ENCODE assay signal across 33 mouse cellular contexts in genomic region chr2:52560266-52560665, GRCm38 (mm10).
"Had no signal": no experiment of that assay in that cellular context is flagged by ENCODE, and none has a peak within 500 bp of the region (broad histone marks: within the 10 kb centered on the region; RNA-seq: fewer than 3 reads in every experiment).

No protein-coding gene starts in this region.

- H3K4me1 ChIP-seq: intestine, embryonic 15.5 days had no signal

- H3K27ac ChIP-seq: heart, embryonic 13.5 days; heart, embryonic 15.5 days; hindbrain, embryonic 10.5 days; hindbrain, embryonic 12.5 days; hindbrain, embryonic 13.5 days; hindbrain, embryonic 14.5 days; hindbrain, embryonic 15.5 days; hindbrain, postnatal 0 days; intestine, embryonic 15.5 days; kidney, embryonic 15.5 days; kidney, postnatal 0 days; layer of hippocampus, adult 2 months; left cerebral cortex, adult 2 months had no signal

- DNase-seq: heart, postnatal 10 days; heart, postnatal 36 days; heart, postnatal 4 days; kidney, adult 11 months; kidney, adult 18-20 months; kidney, adult 2 months; kidney, adult 8-10 months; kidney, adult 9 months; kidney, postnatal 10 days; kidney, postnatal 14 days; kidney, postnatal 25 days; kidney, postnatal 36 days; kidney, postnatal 4 days; layer of hippocampus, adult 9-11 months; layer of hippocampus, postnatal 36 days had no signal

- ATAC-seq: hindbrain, embryonic 16.5 days; hindbrain, postnatal 0 days; inflammation-experienced regulatory T-cells, adult 6 months; intestine, embryonic 15.5 days; intestine, embryonic 16.5 days; intestine, postnatal 0 days had no signal

- H3K27me3 ChIP-seq: heart, embryonic 13.5 days; heart, embryonic 15.5 days; hindbrain, embryonic 12.5 days; hindbrain, embryonic 13.5 days; hindbrain, embryonic 15.5 days; intestine, embryonic 15.5 days; kidney, embryonic 15.5 days had no signal

- H3K36me3 ChIP-seq: heart, embryonic 13.5 days; heart, embryonic 15.5 days; hindbrain, embryonic 10.5 days; hindbrain, embryonic 12.5 days; hindbrain, embryonic 13.5 days; hindbrain, embryonic 15.5 days; intestine, embryonic 15.5 days; kidney, embryonic 15.5 days had no signal

- H3K9ac ChIP-seq: heart, embryonic 13.5 days; heart, embryonic 15.5 days; hindbrain, embryonic 12.5 days; hindbrain, embryonic 13.5 days; hindbrain, embryonic 14.5 days; hindbrain, embryonic 15.5 days; intestine, embryonic 15.5 days; kidney, embryonic 15.5 days had no signal

- H3K4me3 ChIP-seq: heart, embryonic 13.5 days; heart, embryonic 15.5 days; hindbrain, embryonic 10.5 days; hindbrain, embryonic 12.5 days; hindbrain, embryonic 13.5 days; hindbrain, embryonic 15.5 days; intestine, embryonic 15.5 days; kidney, embryonic 15.5 days; layer of hippocampus, adult 2 months; left cerebral cortex, adult 2 months had no signal

- H3K4me2 ChIP-seq: heart, embryonic 11.5 days; heart, embryonic 13.5 days; heart, embryonic 15.5 days; hindbrain, embryonic 12.5 days; hindbrain, embryonic 13.5 days; hindbrain, embryonic 14.5 days; hindbrain, embryonic 15.5 days; intestine, embryonic 15.5 days; kidney, embryonic 15.5 days had no signal

- H3K9me3 ChIP-seq: heart, embryonic 13.5 days; heart, embryonic 15.5 days; hindbrain, embryonic 10.5 days; hindbrain, embryonic 12.5 days; hindbrain, embryonic 13.5 days; hindbrain, embryonic 15.5 days; intestine, embryonic 15.5 days; kidney, embryonic 15.5 days had no signal
